Mouse (Mus musculus) cerebellum, postnatal 25 days (tissue): Measurements from ENCODE around the gene Polr3a.
"Not testable (repeated sequence)": the region's sequence is repeated elsewhere in the genome, so short reads cannot be mapped to it uniquely, and the experiment has no call there.

Experiments used
- DNase-seq, 2 experiments: peaks; one replicate each; pipeline ENCODE4 v3.0.0; 2021; ENCODE audit warnings: mixed read lengths in 2 of 2

Polr3a gene

DNA sequence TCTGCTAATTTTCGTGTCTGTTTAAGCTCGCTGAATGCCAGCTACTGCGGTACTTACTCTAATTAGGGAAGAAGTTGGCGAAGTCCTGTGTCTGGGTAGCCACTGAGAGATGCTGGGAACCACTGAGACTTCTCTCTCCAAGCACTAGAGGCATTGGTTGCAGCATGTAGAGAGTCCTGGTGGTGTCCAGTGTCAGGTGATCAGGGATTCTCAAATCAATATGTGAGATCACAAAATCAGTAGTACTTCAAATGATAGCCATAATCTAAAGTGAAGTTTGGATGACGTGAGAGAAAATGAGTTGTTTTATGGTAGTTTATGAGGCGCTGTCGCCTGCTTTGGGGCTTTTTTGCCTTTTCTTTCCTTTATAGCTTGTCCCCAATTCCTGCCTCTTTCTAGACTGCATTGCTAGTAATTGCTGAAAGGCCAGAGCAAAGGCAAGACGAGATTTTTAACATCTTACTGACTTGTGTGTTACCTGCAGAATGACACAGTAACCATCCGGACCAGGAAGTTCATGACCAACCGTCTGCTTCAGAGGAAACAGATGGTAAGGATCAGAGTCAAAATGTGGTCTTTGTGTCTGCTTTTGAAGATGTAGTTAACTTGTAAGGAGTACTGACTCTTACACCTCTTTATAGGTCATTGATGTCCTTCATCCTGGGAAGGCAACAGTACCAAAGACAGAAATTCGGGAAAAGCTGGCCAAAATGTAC is 4.6 kb upstream of the Polr3a start:
- no peak for DNase-seq

DNA sequence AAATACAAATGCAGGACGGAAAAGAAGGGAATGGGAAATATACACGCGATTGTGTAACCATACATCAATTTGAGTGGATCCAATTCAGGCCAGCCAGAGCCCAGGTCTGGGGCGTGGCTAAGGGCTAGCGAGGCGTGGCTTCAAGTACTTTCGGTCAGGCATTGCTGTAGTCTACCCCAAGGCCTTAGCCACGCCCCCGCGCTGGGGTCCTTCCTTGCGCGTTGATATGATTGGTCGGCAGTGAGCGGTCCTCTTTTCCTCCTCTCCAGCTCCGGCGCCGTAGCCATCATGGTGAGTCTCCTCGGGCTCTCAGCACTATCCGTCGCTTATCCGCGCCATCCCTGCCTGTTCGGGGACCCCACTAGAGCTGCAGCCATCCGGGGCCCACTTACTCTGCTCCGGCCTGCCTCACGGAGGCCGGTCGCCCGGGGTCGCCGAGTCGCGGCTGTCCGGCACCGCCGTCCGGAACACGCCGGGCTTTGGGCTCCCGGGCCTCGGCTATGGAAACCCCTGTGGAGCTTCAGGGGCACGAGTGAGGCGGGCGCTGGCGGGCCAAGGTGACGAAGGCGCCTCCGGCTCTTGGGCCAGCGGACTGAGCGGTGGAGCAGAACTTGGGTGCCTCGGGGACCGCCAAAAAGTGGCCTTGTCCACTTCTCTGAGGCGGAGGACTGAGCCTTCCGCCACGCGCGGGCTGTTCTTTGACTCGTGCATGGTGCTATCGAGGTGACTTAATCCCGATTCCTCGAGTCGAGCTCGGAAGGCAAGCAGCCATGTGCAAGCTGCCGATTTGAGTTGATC is 3.8 kb upstream of the Polr3a start:
- peak; percentile 97 to 99 for DNase-seq

DNA sequence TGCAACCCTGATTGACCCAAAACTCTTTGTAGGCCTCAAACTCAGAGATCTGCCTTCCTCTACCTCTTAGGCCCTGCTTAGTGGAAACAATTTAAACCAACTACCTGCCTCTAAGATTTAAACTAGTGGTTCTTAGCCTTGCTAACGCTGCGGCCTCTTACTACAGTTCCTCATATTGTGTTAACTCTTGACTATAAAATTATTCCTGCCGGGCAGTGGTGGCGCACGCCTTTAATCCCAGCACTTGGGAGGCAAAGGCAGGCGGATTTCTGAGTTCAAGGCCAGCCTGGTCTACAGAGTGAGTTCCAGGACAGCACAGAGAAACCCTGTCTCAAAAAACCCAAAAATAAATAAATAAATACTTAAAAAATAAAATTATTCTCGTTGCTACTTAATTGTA is 2.9 kb upstream of the Polr3a start:
- DNase-seq, result not testable (repeated sequence)

DNA sequence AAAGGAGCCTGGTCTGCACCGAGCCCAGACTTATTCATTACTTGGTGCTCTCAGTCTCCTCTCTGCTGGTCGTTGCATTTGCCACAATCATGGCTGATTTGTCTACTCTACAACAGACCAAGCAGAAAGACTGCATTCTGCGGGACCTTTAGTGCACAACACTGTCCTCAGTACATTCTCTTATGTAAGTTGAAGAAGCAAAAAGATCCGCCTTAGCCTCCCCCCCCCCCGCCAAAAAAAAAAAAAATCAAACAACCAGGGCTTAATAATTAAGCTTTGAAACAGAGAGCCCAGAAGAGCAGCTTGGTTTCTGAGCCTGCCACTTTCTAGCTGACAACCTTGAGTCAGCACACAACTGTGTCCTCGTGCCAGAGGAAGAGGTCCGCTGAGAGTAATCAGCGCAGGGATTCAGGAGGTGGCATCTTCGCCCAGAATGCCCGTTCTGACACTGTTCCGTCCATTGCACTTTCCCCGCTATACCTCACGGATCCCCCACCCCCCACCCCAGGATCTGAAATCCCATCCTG is 554 bp downstream of the Polr3a start:
- DNase-seq, result no peak

DNA sequence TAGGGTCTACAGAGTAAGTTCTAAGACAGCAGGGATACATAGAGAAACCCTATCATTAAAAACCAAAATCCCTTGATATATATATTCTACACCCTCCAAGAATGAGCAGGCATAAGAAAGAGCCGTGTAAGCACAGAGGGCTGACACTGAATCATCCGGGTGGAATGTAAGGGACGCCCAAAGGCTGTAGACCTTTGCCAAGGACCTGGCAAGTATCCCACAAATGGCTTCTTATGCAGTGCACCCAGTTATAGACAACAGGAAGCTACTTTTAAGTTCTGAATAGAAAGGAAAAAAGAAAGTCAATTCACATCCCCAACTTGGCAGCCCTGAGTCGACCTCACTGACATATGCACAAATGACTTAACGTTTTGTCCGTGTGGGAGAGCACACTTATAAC is 18.1 kb downstream of the Polr3a start:
- DNase-seq, result no peak

DNA sequence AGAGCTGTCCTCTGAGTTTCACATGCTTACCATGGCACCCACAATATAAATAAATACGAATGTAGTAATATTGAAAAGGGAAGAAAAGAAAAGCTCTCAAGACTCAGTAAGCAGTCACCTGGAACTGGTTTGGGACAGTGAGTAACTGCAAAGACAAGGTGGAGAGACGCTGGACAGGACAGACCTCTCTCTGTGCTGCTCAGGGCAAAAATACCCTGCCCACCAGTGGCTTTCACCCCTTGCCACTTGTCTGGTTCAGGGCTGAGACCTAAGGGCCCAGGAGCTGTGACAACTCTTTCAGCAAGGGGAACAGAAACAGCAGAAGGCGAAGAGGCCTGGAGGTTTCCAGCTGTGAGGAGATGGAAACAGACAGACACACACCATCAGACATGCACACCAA is 28.7 kb downstream of the Polr3a start:
- no peak for DNase-seq

DNA sequence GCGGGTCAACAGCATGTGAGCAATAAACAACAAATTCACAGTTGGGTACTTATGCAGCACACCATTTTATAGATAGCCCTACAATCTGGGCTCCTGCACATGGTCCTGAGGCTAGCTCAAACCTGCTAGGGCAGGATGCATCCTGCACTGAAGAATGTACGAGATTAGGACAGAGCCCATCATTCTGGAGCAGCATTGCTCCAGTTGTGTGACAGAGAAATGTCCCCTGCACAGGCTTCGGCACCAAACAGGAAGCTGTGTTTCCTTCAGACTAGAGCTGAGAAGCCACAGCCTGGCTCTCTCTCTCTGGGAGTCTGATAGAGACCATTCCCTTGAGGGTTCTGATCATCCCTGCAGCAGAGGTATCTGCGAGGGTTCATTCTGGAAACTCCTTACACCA is 43.3 kb downstream of the Polr3a start:
- DNase-seq, result not testable (repeated sequence)
